Mouse (Mus musculus) CD8-positive naive resting alpha-beta T cell, adult 57 days (primary cell): ENCODE data around the gene Adgrf4. TPM values are rescaled to one million over a fixed set of nuclear protein-coding genes. Genes with fewer than 3 reads are reported as not detected.

Experiments
- total RNA-seq: library from RNA; stranded (reverse); gene quantifications from one replicate; pipeline ENCODE4 v1.2.4, GENCODE M21; 2023

The Adgrf4 gene
- total RNA-seq = not detected

DNA sequence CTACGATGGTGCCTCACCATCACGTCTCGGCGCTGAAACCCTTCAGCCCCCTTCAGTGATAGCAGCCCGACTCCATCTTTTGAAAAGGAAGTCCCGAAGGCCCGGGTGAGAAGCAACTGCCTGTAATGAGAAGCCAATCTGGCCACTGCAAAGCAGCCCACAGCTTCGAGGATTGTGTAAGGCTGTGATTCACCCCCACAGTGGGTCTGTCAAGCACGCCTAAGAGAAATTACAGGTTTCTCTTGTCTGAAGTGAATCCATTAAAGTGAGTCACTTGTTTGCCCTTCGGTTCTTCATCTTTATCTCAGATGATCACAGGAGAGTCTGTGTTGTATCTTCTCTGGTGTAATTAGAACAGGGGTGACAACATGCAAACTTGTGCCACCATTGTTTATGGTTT is at the start of gene Adgrf4:
Gene Adgrf4 (minus strand): TSS at position 149 of the 400 bp plus-strand sequence.

GRCm38 (mm10) chr17:42741801-42742217 is 49.7 kb upstream of the Adgrf4 start, which contains the start of gene Adgrf2:
Adgrf2 (minus strand) TSS chr17:42742179.

DNA sequence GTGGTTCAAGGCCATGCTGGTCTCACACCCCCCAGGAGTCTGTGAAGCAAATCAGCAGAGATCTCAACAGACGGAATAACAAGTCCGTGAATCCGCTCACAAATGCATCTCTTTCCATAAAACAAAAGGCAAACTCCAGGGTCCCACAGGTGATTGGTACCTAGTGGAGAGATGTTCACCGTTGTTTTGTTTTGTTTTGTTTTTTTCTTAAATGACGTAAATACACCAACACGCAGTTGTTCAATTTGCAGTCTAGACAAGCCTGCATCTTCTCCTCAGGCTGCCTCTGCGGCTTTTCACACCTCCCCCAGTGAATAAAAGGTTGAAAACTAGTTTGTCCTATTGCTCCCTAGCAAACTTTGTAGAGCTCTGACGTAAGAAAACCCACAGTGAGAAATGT is 80.8 kb downstream of the Adgrf4 start, which contains the start of gene Opn5:
Gene Opn5 (minus strand): TSS at position 101 of the 400 bp plus-strand sequence.

Other genes with a start within 250 kb of the Adgrf4 start
- gene Opn5, start 80.9 kb downstream of the Adgrf4 start, total RNA-seq = not detected
- gene Adgrf2, start 49.9 kb upstream of the Adgrf4 start, total RNA-seq = not detected
- gene Cd2ap, start 184.4 kb upstream of the Adgrf4 start, total RNA-seq = 70.4 TPM